Mouse (Mus musculus) forebrain, postnatal 0 days (tissue): Measurements from ENCODE around the gene Cntfr. TPM values are rescaled to one million over a fixed set of nuclear protein-coding genes. Genes with fewer than 3 reads are reported as not detected.

Experiments
- ATAC-seq: fragments of 200-750 bp; cut with Nextera tagmentation; 2 replicates; pipeline ENCODE4 v1.8.0; 2017; ENCODE audit warnings: mild to moderate bottlenecking, moderate library complexity
- DNase-seq: peaks from one replicate; pipeline ENCODE4 v3.0.0-alpha.2; 2015
- H3K27ac ChIP-seq: fragments of 300-500 bp; sonication (generic); 2 replicates; pipeline ENCODE4 v1.5.1; 2014; ENCODE audit warnings: low read depth, mild to moderate bottlenecking, antibody characterized with exemption, low read length, moderate library complexity, mixed read lengths
- H3K27me3 ChIP-seq: fragments of 300-500 bp; sonication (generic); 2 replicates; pipeline ENCODE4 v1.6.1; 2014; ENCODE audit warnings: mild to moderate bottlenecking, low read length, mixed read lengths; ENCODE audit not compliant: insufficient read depth
- H3K36me3 ChIP-seq: fragments of 300-500 bp; sonication (generic); 2 replicates; pipeline ENCODE4 v1.6.1; 2014; ENCODE audit warnings: mild to moderate bottlenecking, moderate library complexity; ENCODE audit not compliant: insufficient read depth
- H3K4me1 ChIP-seq: fragments of 300-500 bp; sonication (generic); 2 replicates; pipeline ENCODE4 v1.6.1; 2014; ENCODE audit warnings: antibody characterized with exemption; ENCODE audit not compliant: insufficient read depth
- H3K4me2 ChIP-seq: fragments of 300-500 bp; sonication (generic); 2 replicates; pipeline ENCODE4 v1.6.1; 2014; ENCODE audit warnings: low read depth, mild to moderate bottlenecking, moderate library complexity
- H3K4me3 ChIP-seq: fragments of 300-500 bp; sonication (generic); 2 replicates; pipeline ENCODE4 v1.5.1; 2014; ENCODE audit warnings: low read depth, low read length, mixed read lengths
- H3K9ac ChIP-seq: fragments of 300-500 bp; sonication (generic); 2 replicates; pipeline ENCODE4 v1.6.1; 2014; ENCODE audit warnings: mild to moderate bottlenecking
- H3K9me3 ChIP-seq: fragments of 300-500 bp; sonication (generic); 2 replicates; pipeline ENCODE4 v1.6.1; 2016; ENCODE audit warnings: low read length
- CTCF ChIP-seq: sonication (generic); IDR thresholded peaks from 2 replicates; pipeline ENCODE4 v1.5.1; 2016; ENCODE audit warnings: antibody characterized with exemption, control low read depth, low read depth
- WGBS: fragments of 180-500 bp; shearing (Covaris S2); extraction: QIAGEN DNeasy Blood & Tissue Kit; methylation state at CpG from one replicate; pipeline ENCODE4 v1.1.7; 2014; 5-methylcytosine and 5-hydroxymethylcytosine counted together
- polyA plus RNA-seq: library from polyadenylated mRNA; unstranded; fragments of >200 nt; fragmentation: Nextera tagmentation; extraction: Ambion mirVana; gene quantifications from 2 replicates; pipeline ENCODE4 v1.2.1, GENCODE M21; 2015
- total RNA-seq: library from RNA; depleted of rRNA; stranded (reverse); fragments of >200 nt; gene quantifications from 2 replicates; pipeline ENCODE4 v1.2.3, GENCODE M21; 2014

Cntfr gene
- total and polyA plus RNA-seq, 2 experiments from 2014 or later, result 14.2 to 25.9 TPM

GRCm38 (mm10) chr4:41635906-41636305 is 61.0 kb downstream of the Cntfr start:
- DNase-seq (no peak), ATAC-seq (no peak)
- Histone ChIP-seq H3K36me3 (no peaks in the 10 kb centered on the region; the same call in 1 of the 2 replicates), H3K27ac (no peak overlapping the region), H3K4me3 (no peak overlapping the region), H3K9ac (no peak overlapping the region), H3K4me1 (peaks cover 20% of the 10 kb centered on the region), H3K9me3 (no peaks in the 10 kb centered on the region), H3K4me2 (no peak overlapping the region), H3K27me3 (no peaks in the 10 kb centered on the region)
- WGBS, result 69% methylated on average over 2 of the region's 2 CpGs
- TF ChIP-seq CTCF, result no peak

GRCm38 (mm10) chr4:41635224-41635623 is 61.7 kb downstream of the Cntfr start:
- no peak overlapping the region for H3K4me2 ChIP-seq
- H3K4me3 ChIP-seq, result no peak overlapping the region
- no peaks in the 10 kb centered on the region for H3K9me3 ChIP-seq
- 0 out of 2 replicates have a peak, but pooled peaks have one; percentile 14 for TF ChIP-seq CTCF
- WGBS, result 80% methylated on average over 8 of the region's 8 CpGs
- no peaks in the 10 kb centered on the region; the same call in 1 of the 2 replicates for H3K36me3 ChIP-seq
- H3K27ac ChIP-seq, result no peak overlapping the region
- DNase-seq, result no peak
- H3K27me3 ChIP-seq, result no peaks in the 10 kb centered on the region
- H3K9ac ChIP-seq, result no peak overlapping the region
- no peak for ATAC-seq
- peaks cover 21% of the 10 kb centered on the region for H3K4me1 ChIP-seq

- ATAC-seq (no peak), DNase-seq (no peak)
- no peak overlapping the region for H3K4me3 ChIP-seq
- no peak for TF ChIP-seq CTCF
- WGBS, result 50% methylated on average over 8 of the region's 8 CpGs
- no peak overlapping the region for H3K4me2 ChIP-seq
- H3K36me3 ChIP-seq, result no peaks in the 10 kb centered on the region; the same call in 1 of the 2 replicates
- H3K27ac ChIP-seq, result no peak overlapping the region
- no peaks in the 10 kb centered on the region for H3K9me3 ChIP-seq
- H3K27me3 ChIP-seq, result no peaks in the 10 kb centered on the region
- H3K9ac ChIP-seq, result no peak overlapping the region
- peaks cover 21% of the 10 kb centered on the region for H3K4me1 ChIP-seq
Observed at GRCm38 (mm10) chr4:41634631-41635030, 62.3 kb downstream of the Cntfr start.

- Histone ChIP-seq H3K4me1 (peaks cover 15% of the 10 kb centered on the region), H3K4me3 (no peak overlapping the region), H3K4me2 (no peak overlapping the region), H3K36me3 (no peaks in the 10 kb centered on the region; the same call in 1 of the 2 replicates), H3K9ac (no peak overlapping the region), H3K9me3 (no peaks in the 10 kb centered on the region), H3K27me3 (no peaks in the 10 kb centered on the region), H3K27ac (no peak overlapping the region)
- DNase-seq (no peak), ATAC-seq (no peak)
- no peak for TF ChIP-seq CTCF
- 74% methylated on average over 9 of the region's 9 CpGs for WGBS
Observed at GRCm38 (mm10) chr4:41633001-41633400, 63.9 kb downstream of the Cntfr start.

GRCm38 (mm10) chr4:41631390-41631789 is 65.5 kb downstream of the Cntfr start:
- Histone ChIP-seq H3K9ac (peak overlapping the region; percentile 33; the same call in 1 of the 2 replicates), H3K9me3 (no peaks in the 10 kb centered on the region), H3K4me1 (peaks cover 15% of the 10 kb centered on the region), H3K36me3 (no peaks in the 10 kb centered on the region), H3K27ac (peak overlapping the region; percentile 66; the same call in 1 of the 2 replicates), H3K4me2 (no peak overlapping the region), H3K4me3 (no peak overlapping the region), H3K27me3 (no peaks in the 10 kb centered on the region)
- WGBS, result 4% methylated on average over 11 of the region's 11 CpGs
- ATAC-seq (peak; percentile 49), DNase-seq (peak; percentile 42)
- no peak for TF ChIP-seq CTCF

GRCm38 (mm10) chr4:41630196-41630595 is 66.7 kb downstream of the Cntfr start:
- Histone ChIP-seq H3K4me2 (no peak overlapping the region), H3K27ac (no peak overlapping the region), H3K9ac (no peak overlapping the region), H3K9me3 (no peaks in the 10 kb centered on the region), H3K27me3 (no peaks in the 10 kb centered on the region), H3K4me1 (peaks cover 15% of the 10 kb centered on the region), H3K4me3 (no peak overlapping the region), H3K36me3 (no peaks in the 10 kb centered on the region)
- WGBS, result 43% methylated on average over 6 of the region's 6 CpGs
- no peak for DNase-seq
- TF ChIP-seq CTCF, result no peak
- ATAC-seq, result no peak

GRCm38 (mm10) chr4:41628202-41628927 is 68.5 kb downstream of the Cntfr start:
- Histone ChIP-seq H3K4me2 (no peak overlapping the region), H3K27me3 (no peaks in the 10 kb centered on the region), H3K9ac (no peak overlapping the region), H3K9me3 (no peaks in the 10 kb centered on the region), H3K36me3 (no peaks in the 10 kb centered on the region), H3K4me1 (peaks cover 15% of the 10 kb centered on the region), H3K27ac (no peak overlapping the region), H3K4me3 (no peak overlapping the region)
- DNase-seq, result peak; percentile 27
- 18% methylated on average over 8 of the region's 8 CpGs for WGBS
- no peak for TF ChIP-seq CTCF
- ATAC-seq, result peak; percentile 44
